Mouse (Mus musculus): Measurements from ENCODE around the gene Cracr2b. TPM values are rescaled to one million over a fixed set of nuclear protein-coding genes. Genes with fewer than 3 reads are reported as not detected.
"Not testable (repeated sequence)": the region's sequence is repeated elsewhere in the genome, so short reads cannot be mapped to it uniquely, and the experiment has no call there.

Gene Cracr2b
- total RNA-seq, 2 experiments from 2014 or later, result 8.6 to 9.9 TPM

- no peak for DNase-seq
These were observed 27.1 kb upstream of the Cracr2b start for GRCm38 (mm10) chr7:141433517-141434400.

GRCm38 (mm10) chr7:141434464-141434863 is 26.4 kb upstream of the Cracr2b start:
- DNase-seq, result no peak

GRCm38 (mm10) chr7:141435129-141435855 is 25.6 kb upstream of the Cracr2b start:
- peak; percentile 53 for DNase-seq

GRCm38 (mm10) chr7:141435856-141436522 is 24.9 kb upstream of the Cracr2b start:
- DNase-seq, result no peak

GRCm38 (mm10) chr7:141436523-141436892 is 24.4 kb upstream of the Cracr2b start:
- no peak for DNase-seq

- peak; percentile 83 for DNase-seq
These were observed 23.4 kb upstream of the Cracr2b start, which contains the start of gene Slc25a22 for GRCm38 (mm10) chr7:141437178-141438120. Slc25a22 (minus strand) TSS chr7:141437892.

GRCm38 (mm10) chr7:141438201-141438968 is 22.5 kb upstream of the Cracr2b start:
- no peak for DNase-seq

- no peak for DNase-seq
These were observed 21.7 kb upstream of the Cracr2b start for GRCm38 (mm10) chr7:141439140-141439679.

- DNase-seq, result no peak
These were observed 21.1 kb upstream of the Cracr2b start for GRCm38 (mm10) chr7:141439811-141440210.

GRCm38 (mm10) chr7:141440613-141441012 is 20.3 kb upstream of the Cracr2b start:
- DNase-seq, result peak; percentile 71

- DNase-seq, result no peak
These were observed 19.4 kb upstream of the Cracr2b start for GRCm38 (mm10) chr7:141441460-141441859.

- DNase-seq, result no peak
These were observed 18.7 kb upstream of the Cracr2b start for GRCm38 (mm10) chr7:141442199-141442598.

GRCm38 (mm10) chr7:141443081-141443821 is 17.6 kb upstream of the Cracr2b start:
- DNase-seq, result no peak

- DNase-seq, result peak; percentile 60
These were observed 17.1 kb upstream of the Cracr2b start, which contains the start of gene Pidd1 for GRCm38 (mm10) chr7:141443828-141444237. Pidd1 (minus strand) TSS chr7:141444025.

- not testable (repeated sequence) for DNase-seq
These were observed 14.5 kb upstream of the Cracr2b start for GRCm38 (mm10) chr7:141446374-141446773.

- DNase-seq, result peak; percentile 93
These were observed 13.5 kb upstream of the Cracr2b start, which contains the start of gene Rplp2 for GRCm38 (mm10) chr7:141447110-141447991. Rplp2 (plus strand) TSS chr7:141447370.

- DNase-seq, result no peak
These were observed 9.0 kb upstream of the Cracr2b start for GRCm38 (mm10) chr7:141451928-141452327.

- DNase-seq, result no peak
These were observed 7.3 kb upstream of the Cracr2b start for GRCm38 (mm10) chr7:141453636-141454035.

Data from gastrocnemius, postnatal 10 days (tissue).